Mouse (Mus musculus): ENCODE measurements at regions not wholly inside any gene's neighbourhood (a gene's known extent, or its start where the extent isn't known, plus 50 kb on each side); places are given as distances from the start of the nearest gene placed in this dataset.

DNA sequence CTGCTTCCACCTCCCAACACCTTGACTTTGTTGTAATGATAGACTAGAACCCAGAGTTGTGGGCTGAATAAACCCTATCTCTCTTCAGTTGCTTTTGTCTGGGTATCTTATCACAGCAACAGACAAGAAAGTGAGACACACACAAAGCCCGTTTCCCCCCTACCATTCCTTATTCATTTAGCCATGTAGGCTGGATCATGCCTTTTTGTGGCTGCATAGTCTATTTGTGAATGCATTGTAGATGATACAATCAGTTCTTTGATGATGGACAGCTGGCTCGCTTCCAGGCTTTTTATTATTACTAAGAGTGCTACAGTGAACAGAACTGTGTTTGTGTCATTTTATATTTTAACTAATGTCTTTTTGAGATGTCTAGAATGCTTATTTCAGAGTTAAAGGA, 116.3 kb upstream of the Podxl start:
- no peak for DNase-seq
- intact Hi-C loops (cut with DNase I), result no loop called here

GRCm38 (mm10) chr6:31665671-31666486, 102.1 kb upstream of the Podxl start:
- intact Hi-C loops (cut with DNase I), result loop anchor here (10.0 kb wide), 1 partner anchor 919 kb away; the partner anchor contains the start of gene Plxna4
- no peak for DNase-seq

DNA sequence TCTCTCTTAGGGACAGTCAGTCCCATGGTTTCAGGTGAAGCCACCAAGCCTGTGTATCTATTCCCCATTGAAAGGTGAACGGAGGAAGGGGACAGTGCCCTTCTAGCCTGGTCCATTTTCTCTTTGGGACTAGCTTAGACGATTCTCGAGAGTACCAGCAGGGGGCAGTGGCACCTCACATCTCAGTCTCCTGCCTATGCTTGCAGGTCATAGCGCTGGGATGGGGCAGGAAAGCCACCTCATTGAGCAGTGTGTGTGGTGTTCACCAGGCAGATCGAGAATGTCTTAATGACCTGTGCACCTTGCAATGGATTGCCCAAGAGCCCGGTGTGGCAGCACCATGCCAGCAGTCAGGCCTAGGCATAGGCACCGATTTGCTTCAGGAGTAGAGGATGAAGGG, 100.7 kb upstream of the Podxl start:
- intact Hi-C loops (cut with DNase I), result loop anchor here (5.0 to 10.0 kb wide), 2 partner anchors 178 to 920 kb away; partner anchors contain the start of gene Plxna4
- DNase-seq, result peak; percentile 37 to 46

GRCm38 (mm10) chr6:31660778-31661177, 97.0 kb upstream of the Podxl start:
- peak in 1 of 2 experiments; percentile 50 for DNase-seq
- intact Hi-C loops (cut with DNase I), result loop anchor here (5.0 to 10.0 kb wide), 2 partner anchors 182 to 924 kb away; partner anchors contain the start of gene Plxna4

DNA sequence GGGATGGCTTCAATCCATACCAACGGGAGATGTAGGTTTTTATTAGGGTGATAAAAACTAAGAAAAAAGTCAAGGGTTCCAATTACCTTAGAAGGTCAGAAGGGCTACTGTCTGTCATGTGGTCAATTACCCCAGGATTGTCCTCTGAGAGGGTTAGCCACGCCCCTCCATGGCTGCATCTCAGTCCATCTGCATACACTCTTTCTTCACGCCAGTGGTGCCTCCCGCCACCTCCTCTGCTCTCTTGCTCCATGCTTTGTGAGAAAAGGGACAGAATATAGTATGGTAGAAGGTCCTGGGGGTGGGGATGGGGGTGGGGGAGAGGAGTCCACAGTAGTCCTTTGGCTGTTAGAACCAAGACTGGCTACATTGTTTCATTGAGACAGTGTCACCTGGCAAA, 96.1 kb upstream of the Podxl start:
- no peak for DNase-seq
- intact Hi-C loops (cut with DNase I), result loop anchor here (5.0 to 10.0 kb wide), 2 partner anchors 182 to 925 kb away; partner anchors contain the start of gene Plxna4

GRCm38 (mm10) chr6:31658447-31659199, 94.8 kb upstream of the Podxl start:
- intact Hi-C loops (cut with DNase I), result no loop called here
- no peak for DNase-seq

DNA sequence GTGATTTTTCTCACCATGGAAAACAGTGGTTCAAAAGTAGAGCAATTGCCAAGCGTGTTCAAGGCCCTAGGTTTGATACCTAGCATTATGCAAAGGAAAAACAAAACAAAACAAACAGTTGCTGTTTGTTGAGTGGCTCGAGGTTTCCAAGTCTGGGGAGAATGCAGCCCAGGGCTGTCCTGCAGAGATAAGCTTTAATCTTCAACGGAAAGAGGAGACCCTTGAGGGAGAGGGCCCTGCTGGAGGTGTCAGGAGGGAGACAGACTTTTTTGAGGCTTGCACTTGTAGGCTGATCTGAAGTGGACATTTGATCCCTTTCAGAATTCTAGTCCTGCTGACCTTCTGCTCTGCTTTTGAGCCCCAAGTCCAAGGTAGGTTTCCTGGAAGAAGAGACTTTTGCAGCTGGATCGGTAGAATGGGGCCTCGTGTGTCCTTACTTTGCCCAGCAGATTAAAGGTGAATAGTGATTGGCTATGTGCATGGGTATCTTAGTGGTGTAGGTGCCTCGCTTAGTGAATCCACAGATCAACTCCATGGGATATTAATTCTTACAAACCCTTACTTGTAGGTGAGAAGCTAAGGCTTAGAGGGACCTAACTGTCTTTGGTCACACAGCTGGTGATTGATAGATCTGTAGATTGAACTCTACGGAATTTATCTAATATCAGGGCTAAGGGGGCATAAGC, 87.2 kb upstream of the Podxl start:
- intact Hi-C loops (cut with DNase I), result no loop called here
- no peak for DNase-seq

- intact Hi-C loops (cut with DNase I), result no loop called here
- DNase-seq, result no peak
Measured at GRCm38 (mm10) chr6:31645261-31645660, 81.5 kb upstream of the Podxl start.

GRCm38 (mm10) chr6:31644504-31644903, 80.7 kb upstream of the Podxl start:
- no peak for DNase-seq
- intact Hi-C loops (cut with DNase I), result no loop called here

DNA sequence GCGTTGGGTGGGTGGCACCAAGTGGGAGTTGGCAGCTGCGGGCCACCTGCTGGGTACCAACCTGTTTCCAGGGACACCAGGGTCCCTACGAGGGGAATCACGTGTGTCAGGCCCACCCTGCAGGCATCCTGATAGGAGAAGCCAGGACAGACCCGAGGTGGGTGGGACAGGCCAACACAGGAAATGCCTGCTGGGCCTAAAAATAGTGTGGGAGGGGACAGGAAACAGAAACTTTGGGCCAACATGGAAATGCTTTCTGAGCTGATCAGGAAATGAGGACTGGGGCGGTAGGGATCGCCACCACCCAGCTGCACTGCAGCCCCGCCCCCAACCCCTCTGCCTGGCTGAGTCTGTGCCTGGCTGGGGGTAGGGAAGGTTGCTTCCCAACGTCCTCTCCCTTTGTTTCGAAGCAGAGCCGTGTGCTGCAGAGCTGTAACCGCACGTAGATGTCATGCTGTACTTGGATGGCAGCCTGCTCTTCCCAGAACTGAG, 78.7 kb upstream of the Podxl start:
- peak; percentile 28 to 54 for DNase-seq
- intact Hi-C loops (cut with DNase I), result no loop called here

DNA sequence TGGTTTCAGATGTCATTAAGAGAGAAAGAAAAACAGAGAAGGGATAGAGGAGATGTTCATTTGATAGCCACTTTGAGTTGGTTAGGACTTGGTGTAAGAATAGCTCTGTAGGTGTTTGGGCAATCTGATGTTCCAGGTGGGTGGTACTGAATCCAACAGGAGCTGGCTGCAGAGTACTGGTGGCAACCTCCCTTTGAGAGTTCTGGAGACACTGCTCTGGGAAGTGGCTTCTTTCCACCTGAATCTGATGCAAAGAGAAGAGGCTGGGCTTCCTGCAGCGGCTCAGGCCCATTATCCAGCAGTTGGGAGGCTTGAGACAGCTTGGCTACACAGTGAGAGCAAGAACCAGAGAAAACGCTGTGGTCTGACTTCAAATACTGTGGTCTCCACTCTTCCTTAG, 77.0 kb upstream of the Podxl start:
- DNase-seq, result no peak
- intact Hi-C loops (cut with DNase I), result no loop called here

DNA sequence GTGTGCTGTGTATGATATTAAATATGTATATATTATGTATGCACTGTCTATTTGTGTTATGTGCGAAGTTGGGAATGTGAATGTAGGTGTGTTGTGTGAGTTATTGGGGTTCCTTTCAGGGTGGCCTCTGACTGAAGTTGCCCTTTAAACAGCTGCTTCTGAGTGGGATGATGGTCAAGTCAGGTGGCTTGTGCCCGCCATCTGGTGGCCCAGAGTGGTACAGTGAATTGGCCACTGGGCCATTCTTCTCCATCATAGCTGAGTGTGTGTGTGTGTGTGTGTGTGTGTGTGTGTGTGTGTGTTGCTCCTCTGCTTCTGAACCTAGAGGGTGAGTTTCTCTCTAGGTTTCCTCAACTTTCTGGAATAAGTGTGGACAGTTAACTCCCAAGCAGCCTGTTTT, 75.7 kb upstream of the Podxl start:
- DNase-seq, result peak; percentile 56 to 60
- intact Hi-C loops (cut with DNase I), result loop anchor here (1.0 kb wide), 1 partner anchor 113 kb away; no protein-coding TSS in a partner anchor

- no peak for DNase-seq
- intact Hi-C loops (cut with DNase I), result loop anchor here (1.0 kb wide), 1 partner anchor 112 kb away; no protein-coding TSS in a partner anchor
Measured at GRCm38 (mm10) chr6:31638434-31639220, 74.8 kb upstream of the Podxl start.

- no peak for DNase-seq
- intact Hi-C loops (cut with DNase I), result no loop called here
Measured at GRCm38 (mm10) chr6:31637371-31638052, 73.7 kb upstream of the Podxl start.

GRCm38 (mm10) chr6:31636954-31637353, 73.2 kb upstream of the Podxl start:
- no peak for DNase-seq
- intact Hi-C loops (cut with DNase I), result no loop called here

DNA sequence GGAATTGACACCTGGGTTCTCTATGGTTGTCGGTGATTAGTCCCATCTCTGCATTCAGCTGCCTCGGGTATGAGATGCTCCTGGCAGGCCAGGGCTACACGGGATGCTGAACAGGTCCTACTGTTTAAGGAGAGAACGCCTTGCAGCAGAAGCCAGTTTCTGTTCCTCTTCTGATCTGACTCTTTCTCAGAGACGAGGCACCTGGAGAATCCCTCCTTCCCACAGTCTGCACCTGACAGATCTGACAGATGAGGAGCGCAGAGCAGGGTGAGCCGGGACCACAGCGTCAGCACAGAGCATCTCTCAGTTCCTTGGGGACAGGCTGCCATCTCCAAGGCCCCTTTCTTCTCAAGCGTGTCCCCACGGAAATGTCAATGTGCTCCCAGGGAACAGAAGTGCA, 68.7 kb upstream of the Podxl start:
- DNase-seq, result no peak
- intact Hi-C loops (cut with DNase I), result no loop called here

DNA sequence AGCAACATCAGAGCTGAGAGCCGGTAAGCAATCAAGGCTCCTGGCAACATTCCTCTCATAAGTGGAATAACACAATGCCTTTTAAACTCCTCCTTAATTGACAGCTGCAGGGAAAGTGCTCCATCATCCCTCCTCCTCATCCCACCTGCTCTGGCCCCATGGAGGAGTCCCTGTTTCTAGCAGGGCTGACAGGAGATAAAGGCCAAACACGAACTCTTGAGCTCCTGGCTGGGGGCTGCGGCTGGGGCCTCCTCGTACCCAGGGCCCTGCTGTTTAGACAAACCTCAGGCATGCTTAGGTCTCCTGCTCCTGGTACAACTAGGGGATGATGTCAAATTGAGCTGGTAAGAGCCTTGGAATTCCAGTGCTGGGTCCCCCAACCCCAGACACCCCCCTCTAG, 66.2 kb upstream of the Podxl start:
- intact Hi-C loops (cut with DNase I), result no loop called here
- no peak for DNase-seq

DNA sequence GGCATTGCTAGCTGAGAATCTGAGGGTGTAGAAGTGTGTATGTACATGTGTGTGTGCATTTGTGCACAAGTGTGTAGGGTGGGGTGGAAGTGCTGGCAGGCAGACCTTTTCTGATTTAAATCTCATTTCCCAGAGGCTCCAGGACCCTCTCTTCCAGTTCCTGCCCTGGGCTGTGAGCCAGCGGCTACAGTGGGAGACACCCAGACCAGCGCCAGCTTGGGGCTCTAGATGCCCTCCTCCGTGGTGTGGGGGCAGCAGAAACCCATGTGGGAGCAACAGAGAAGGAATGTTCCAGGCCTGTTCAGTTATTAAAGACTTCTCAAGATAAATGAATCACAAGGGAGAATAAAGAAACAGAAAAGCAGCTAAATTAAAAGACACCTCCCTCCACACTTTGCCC, 64.1 kb upstream of the Podxl start:
- DNase-seq, result no peak
- intact Hi-C loops (cut with DNase I), result no loop called here

GRCm38 (mm10) chr6:31625055-31625454, 61.3 kb upstream of the Podxl start:
- intact Hi-C loops (cut with DNase I), result no loop called here
- no peak for DNase-seq
